Mouse (Mus musculus): Measurements from ENCODE around the gene Cd101.

DNA sequence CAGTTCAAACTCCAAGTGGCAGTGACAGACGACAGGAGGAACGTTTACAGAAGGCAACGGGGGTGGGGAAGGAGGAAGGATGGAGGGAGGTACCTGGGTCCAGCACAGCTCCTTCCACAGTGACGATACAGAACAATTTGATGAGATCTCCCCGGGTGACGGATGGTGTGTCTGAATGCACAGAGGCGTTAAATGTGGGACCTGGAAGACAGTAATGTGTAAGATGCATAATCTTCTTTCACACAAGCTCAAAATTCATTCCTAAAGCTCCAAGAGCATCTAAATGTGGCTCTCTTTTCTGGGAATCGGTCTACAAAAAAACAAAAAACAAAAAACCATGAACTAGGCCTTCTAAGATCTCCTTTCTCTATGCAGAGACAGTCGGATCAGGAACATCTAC is 20.6 kb upstream of the Cd101 start:
- TF ChIP-seq CTCF (conservative IDR thresholded peaks at IDR 0.05; ENCODE audit: low read length): no peak
- TF ChIP-seq NANOG (IDR thresholded peaks at IDR 0.05; ENCODE audit: borderline replicate concordance, low read length): no peak

All from E14TG2a.4 (cell line).